Mouse (Mus musculus) liver, adult 2 months (tissue): ENCODE data around the gene Ulk3. TPM values are rescaled to one million over a fixed set of nuclear protein-coding genes. Genes with fewer than 3 reads are reported as not detected.
A peak's percentile ranks its signal among the peaks of the same experiment; 100 is the strongest.

ENCODE experiments used
- DNase-seq: peaks from one replicate; pipeline ENCODE4 v3.0.0-alpha.2; 2011; ENCODE audit warnings: low read depth, low spot score; ENCODE audit errors: extremely low read depth
- H3K27ac ChIP-seq: fragments of 200-500 bp; replicated peaks from 2 replicates; pipeline ENCODE4 v1.5.1; 2012; ENCODE audit warnings: low read depth, mild to moderate bottlenecking, control low read depth, inconsistent platforms, low read length; ENCODE audit not compliant: insufficient read depth
- H3K27me3 ChIP-seq: fragments of 200-500 bp; 2 replicates; pipeline ENCODE4 v1.6.1; 2012; ENCODE audit warnings: mild to moderate bottlenecking, moderate library complexity, low read length, inconsistent platforms; ENCODE audit not compliant: control insufficient read depth, insufficient read depth
- H3K36me3 ChIP-seq: fragments of 200-500 bp; 2 replicates; pipeline ENCODE4 v1.6.1; 2012; ENCODE audit warnings: low read length, inconsistent platforms; ENCODE audit not compliant: control insufficient read depth, insufficient read depth
- H3K4me1 ChIP-seq: fragments of 200-500 bp; 2 replicates; pipeline ENCODE4 v1.6.1; 2011; ENCODE audit warnings: low read length; ENCODE audit not compliant: control insufficient read depth, insufficient read depth
- H3K4me3 ChIP-seq: fragments of 200-500 bp; 2 replicates; pipeline ENCODE4 v1.5.1; 2011; ENCODE audit warnings: low read depth, mild to moderate bottlenecking, control low read depth, low read length, moderate library complexity; ENCODE audit not compliant: insufficient read depth
- H3K79me2 ChIP-seq: fragments of 200-500 bp; 2 replicates; pipeline ENCODE4 v1.6.1; 2012; ENCODE audit warnings: inconsistent platforms, mild to moderate bottlenecking, low read length, moderate library complexity; ENCODE audit not compliant: control insufficient read depth, insufficient read depth
- H3K9ac ChIP-seq: fragments of 200-500 bp; 2 replicates; pipeline ENCODE4 v1.6.1; 2012; ENCODE audit warnings: low read depth, mild to moderate bottlenecking, control low read depth, inconsistent platforms, low read length
- CTCF ChIP-seq: fragments of 200-500 bp; IDR thresholded peaks from 2 replicates; pipeline ENCODE4 v1.5.1; 2011; ENCODE audit warnings: low read depth, low read length, control low read depth
- POLR2A ChIP-seq: fragments of 200-500 bp; IDR thresholded peaks from 2 replicates; pipeline ENCODE4 v1.6.1; 2011; ENCODE audit warnings: low read length, control low read depth; ENCODE audit not compliant: insufficient read depth; ENCODE audit errors: extremely low read depth
- WGBS: fragments of 180-500 bp; shearing (Covaris S2); methylation state at CpG from one replicate; pipeline ENCODE4 v1.1.7; 2018; 5-methylcytosine and 5-hydroxymethylcytosine counted together
- polyA plus RNA-seq: library from polyadenylated mRNA; depleted of rRNA; stranded (reverse); fragments of >200 nt; gene quantifications from 2 replicates; pipeline ENCODE4 v1.2.3, GENCODE M21; 2012
- total RNA-seq: library from RNA; depleted of rRNA; stranded (reverse); fragments of >200 nt; gene quantifications from 2 replicates; pipeline ENCODE4 v1.2.3, GENCODE M21; 2014

Ulk3 gene
- total and polyA plus RNA-seq, 2 experiments, result 4.5 to 16.8 TPM

DNA sequence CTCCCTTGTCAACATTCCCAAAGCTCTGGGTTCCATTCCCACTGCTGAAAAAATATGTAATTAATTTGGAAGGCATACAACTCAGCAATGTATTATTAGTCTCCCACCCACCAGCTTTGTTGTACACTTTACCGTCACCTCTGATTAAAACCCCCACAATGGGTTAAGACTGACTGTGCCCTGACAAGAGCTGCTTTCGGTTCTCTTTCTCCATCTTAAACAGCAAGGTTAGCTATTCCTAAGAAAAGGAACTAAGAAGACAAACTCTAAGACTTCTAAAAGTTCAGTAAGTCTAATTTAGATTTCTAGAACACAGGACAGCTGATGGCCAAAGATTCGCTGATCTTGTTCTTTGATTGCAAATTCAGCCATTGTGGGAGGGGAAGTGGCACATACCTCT, 32.0 kb upstream of the Ulk3 start:
- Histone ChIP-seq H3K27ac (no peak overlapping the region), H3K4me1 (peaks cover 5% of the 10 kb centered on the region), H3K27me3 (no peaks in the 10 kb centered on the region), H3K79me2 (peaks cover 7% of the 10 kb centered on the region; the same call in 1 of the 2 replicates), H3K36me3 (no peaks in the 10 kb centered on the region), H3K9ac (no peak overlapping the region), H3K4me3 (no peak overlapping the region)
- WGBS, result 78% methylated on average over 3 of the region's 3 CpGs
- no peak for DNase-seq
- TF ChIP-seq POLR2A (no peak), CTCF (no peak)

DNA sequence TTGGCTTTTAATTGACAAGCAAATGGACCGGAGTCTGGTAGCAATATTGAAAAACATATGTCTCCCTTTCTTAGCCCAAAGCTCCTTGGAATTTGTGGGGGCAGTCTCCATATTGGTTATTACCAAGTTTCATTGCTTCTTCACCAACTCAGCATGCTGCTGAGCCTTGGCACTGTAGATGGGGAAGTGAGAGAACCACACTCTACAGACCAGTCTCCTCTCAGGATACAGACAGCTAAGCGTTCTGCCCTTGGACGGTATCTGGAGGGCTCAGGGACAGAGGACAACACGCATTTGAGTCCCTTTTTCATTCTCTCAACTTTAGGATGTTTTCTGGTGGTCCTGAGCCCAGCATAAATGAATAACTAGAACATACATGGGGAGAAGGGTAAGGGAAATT, 30.6 kb upstream of the Ulk3 start:
- Histone ChIP-seq H3K4me3 (no peak overlapping the region), H3K27ac (no peak overlapping the region), H3K27me3 (no peaks in the 10 kb centered on the region), H3K79me2 (peaks cover 11% of the 10 kb centered on the region; the same call in 1 of the 2 replicates), H3K4me1 (peaks cover 6% of the 10 kb centered on the region), H3K36me3 (no peaks in the 10 kb centered on the region), H3K9ac (no peak overlapping the region)
- no peak for TF ChIP-seq POLR2A
- no peak for TF ChIP-seq CTCF
- no peak for DNase-seq
- WGBS, result 80% methylated on average over 4 of the region's 4 CpGs

DNA sequence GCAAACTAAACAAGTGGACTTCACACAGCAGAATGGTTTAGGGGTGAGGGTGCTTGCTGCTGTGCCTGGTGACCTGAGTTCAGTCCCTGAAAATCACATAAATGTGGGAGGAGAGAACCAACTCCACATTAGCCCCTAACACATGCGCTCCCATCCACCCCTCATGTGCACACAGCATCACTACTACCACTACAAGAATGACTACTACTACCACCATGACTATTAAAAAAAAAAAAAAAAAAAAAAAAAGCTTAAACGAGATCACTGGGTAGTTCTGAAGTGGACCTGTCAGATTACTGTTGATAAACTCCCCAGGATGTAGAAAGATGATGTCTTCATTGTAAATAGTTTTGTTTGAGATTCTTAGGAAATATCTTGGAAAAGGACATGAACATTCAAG, 29.7 kb upstream of the Ulk3 start:
- Histone ChIP-seq H3K4me3 (no peak overlapping the region), H3K4me1 (peaks cover 6% of the 10 kb centered on the region), H3K79me2 (peaks cover 11% of the 10 kb centered on the region; the same call in 1 of the 2 replicates), H3K27ac (no peak overlapping the region), H3K9ac (no peak overlapping the region), H3K27me3 (no peaks in the 10 kb centered on the region), H3K36me3 (no peaks in the 10 kb centered on the region)
- 71% methylated on average over 2 of the region's 2 CpGs for WGBS
- no peak for DNase-seq
- TF ChIP-seq POLR2A (no peak), CTCF (no peak)

DNA sequence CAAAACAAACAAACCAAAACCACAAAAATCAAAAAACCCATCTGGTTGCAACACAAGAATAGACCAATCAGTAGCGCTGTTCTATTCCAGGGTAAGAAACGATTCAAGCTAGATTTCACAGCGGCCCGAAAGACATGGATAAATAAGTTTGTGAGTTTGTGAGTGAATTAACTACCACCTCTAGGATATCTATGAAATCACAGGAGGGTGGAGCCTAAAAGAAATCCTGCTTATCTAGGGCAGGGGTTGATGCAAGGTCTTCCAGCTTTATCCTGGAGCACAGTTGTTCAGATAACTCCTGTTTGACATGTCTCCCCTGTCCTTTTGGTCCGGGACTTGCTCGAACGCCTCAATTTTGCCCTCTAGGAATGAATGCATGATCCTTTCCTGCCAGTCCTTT, 29.0 kb upstream of the Ulk3 start:
- Histone ChIP-seq H3K36me3 (no peaks in the 10 kb centered on the region), H3K27me3 (no peaks in the 10 kb centered on the region), H3K4me1 (peaks cover 6% of the 10 kb centered on the region), H3K27ac (no peak overlapping the region), H3K9ac (no peak overlapping the region), H3K4me3 (no peak overlapping the region; the same call in 1 of the 2 replicates), H3K79me2 (peaks cover 15% of the 10 kb centered on the region; the same call in 1 of the 2 replicates)
- TF ChIP-seq POLR2A, result no peak
- no peak for TF ChIP-seq CTCF
- WGBS, result 20% methylated on average over 7 of the region's 7 CpGs
- DNase-seq, result no peak

DNA sequence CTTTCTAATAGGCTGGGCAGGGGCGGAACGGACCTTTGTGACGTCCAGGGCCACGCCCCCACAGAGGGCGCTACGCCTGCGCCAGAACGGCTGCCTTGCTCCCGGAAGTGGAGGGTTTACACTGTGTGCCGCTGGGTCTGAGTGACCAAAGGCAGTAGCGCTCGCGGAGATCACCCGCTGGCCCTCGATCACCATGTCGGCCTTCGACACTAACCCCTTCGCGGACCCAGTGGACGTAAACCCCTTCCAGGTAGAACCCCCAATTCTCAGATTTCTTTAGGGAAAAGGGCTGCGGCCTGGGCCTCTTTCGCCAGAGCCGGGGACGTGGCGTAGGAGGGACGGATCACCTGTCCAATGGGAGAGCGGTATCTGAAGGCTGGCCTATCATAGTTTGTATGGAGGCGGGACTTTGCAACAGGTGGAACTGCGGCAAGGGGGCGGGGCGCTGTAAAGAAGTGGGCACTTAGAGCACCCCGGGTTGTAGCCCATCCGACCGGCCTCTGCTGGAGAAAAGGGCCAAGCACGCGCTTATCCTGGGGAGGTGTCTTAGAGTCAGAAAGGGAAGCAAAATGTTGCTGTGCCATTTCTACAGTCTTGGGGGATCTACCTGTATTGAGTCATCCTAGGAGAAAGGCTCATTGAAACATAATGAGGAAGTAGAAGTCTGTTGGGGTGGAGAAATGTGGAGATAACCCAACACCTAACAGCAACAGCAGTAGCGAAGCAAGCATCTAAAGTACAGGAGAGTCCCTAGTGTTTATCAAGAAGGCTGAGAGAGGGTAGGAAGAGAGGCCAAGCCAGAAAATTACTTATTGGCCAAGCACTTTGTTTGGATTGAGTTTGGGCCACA, 28.2 kb upstream of the Ulk3 start, which contains the start of gene Scamp2:
TSS of gene Scamp2 (plus strand) at position 83 of the 850 bp plus-strand sequence.
- peak within 1 kb of the TSS; percentile 79 for H3K27ac ChIP-seq
- H3K4me1 ChIP-seq, result peaks cover 9% of the 10 kb centered on the region
- peak; percentile 89 for DNase-seq
- H3K9ac ChIP-seq, result peak within 1 kb of the TSS; percentile 73
- H3K27me3 ChIP-seq, result no peaks in the 10 kb centered on the region
- peak; percentile 72 for TF ChIP-seq POLR2A
- TF ChIP-seq CTCF, result no peak
- H3K36me3 ChIP-seq, result no peaks in the 10 kb centered on the region
- peaks cover 22% of the 10 kb centered on the region; the same call in 1 of the 2 replicates for H3K79me2 ChIP-seq
- H3K4me3 ChIP-seq, result peak within 1 kb of the TSS; percentile 69
- WGBS, result under 1% methylated on average over 37 of the region's 37 CpGs

DNA sequence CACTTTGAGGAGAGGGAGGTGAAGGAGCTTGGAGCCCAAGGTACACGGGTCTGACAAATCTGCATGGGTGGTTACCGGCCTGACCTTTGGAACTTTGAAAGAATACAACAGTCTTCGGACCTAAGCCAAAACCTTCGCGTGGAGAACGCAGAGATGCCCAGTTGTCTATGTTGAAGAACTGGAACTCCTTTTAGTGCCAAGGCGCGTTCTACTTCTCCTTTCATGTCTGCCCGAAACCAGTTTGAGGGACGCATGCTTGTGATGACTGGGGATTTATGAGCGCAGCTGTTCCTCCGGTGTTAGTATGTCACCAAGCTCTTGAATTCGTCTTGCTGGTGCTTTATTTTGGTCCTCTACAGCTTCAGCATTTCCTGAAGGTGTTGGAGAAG, 27.5 kb upstream of the Ulk3 start:
- no peaks in the 10 kb centered on the region for H3K27me3 ChIP-seq
- no peak overlapping the region for H3K27ac ChIP-seq
- no peak overlapping the region for H3K9ac ChIP-seq

More for the DNA sequence above, 27.5 kb upstream of the Ulk3 start:
- WGBS, result 63% methylated on average over 13 of the region's 13 CpGs
- Histone ChIP-seq H3K79me2 (peaks cover 22% of the 10 kb centered on the region; the same call in 1 of the 2 replicates), H3K4me1 (peaks cover 11% of the 10 kb centered on the region), H3K36me3 (no peaks in the 10 kb centered on the region), H3K4me3 (no peak overlapping the region; the same call in 1 of the 2 replicates)
- no peak for DNase-seq
- TF ChIP-seq POLR2A (no peak), CTCF (no peak)
